Mouse (Mus musculus): Measurements from ENCODE around the gene Shisa8.

Gene Shisa8

GRCm38 (mm10) chr15:82163356-82164060 is 49.1 kb downstream of the Shisa8 start:
- Histone ChIP-seq H3K36me3 (ENCODE audit: control insufficient read depth, insufficient read depth, low read length, poor library complexity, severe bottlenecking) (no peaks in the 10 kb centered on the region; the same call in 1 of the 2 replicates), H3K27me3 (ENCODE audit: control insufficient read depth, insufficient read depth, low read length, poor library complexity, severe bottlenecking) (no peaks in the 10 kb centered on the region)
- peak; percentile 80 for DNase-seq (ENCODE audit: low read depth, low spot score)

DNA sequence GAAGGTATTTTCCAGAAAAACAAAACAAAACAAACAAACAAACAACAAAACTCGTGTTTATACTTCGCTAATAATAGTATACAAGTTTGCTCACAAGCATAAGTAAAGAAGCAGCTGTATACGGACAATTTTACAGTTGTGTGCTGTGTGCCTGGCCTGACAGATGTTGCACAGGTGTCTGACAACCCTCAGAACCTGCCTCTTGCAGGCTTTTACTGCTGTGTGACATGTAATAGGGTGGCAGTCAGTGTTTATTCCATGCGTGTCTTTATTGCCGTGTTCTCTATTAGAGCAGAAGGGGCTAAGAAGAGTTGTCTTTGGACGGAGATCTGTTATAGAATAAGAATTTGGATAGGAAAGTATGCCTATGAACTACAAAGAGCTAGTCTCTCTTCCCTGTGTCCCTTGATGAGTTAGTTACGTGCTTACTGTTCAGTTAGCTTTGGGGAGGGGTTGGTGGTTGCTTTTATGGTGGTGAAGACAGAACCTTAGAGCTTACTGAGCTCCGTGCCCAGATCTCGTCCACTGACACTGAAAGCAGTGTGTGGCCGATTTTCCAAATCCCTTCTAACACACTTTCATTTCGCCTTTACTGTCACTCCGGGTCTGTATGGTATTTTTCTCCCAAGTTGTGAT is 50.5 kb downstream of the Shisa8 start:
- DNase-seq (ENCODE audit: low read depth, low spot score) = no peak
- Histone ChIP-seq H3K27me3 (ENCODE audit: control insufficient read depth, insufficient read depth, low read length, poor library complexity, severe bottlenecking) (no peaks in the 10 kb centered on the region), H3K36me3 (ENCODE audit: control insufficient read depth, insufficient read depth, low read length, poor library complexity, severe bottlenecking) (no peaks in the 10 kb centered on the region; the same call in 1 of the 2 replicates)

DNA sequence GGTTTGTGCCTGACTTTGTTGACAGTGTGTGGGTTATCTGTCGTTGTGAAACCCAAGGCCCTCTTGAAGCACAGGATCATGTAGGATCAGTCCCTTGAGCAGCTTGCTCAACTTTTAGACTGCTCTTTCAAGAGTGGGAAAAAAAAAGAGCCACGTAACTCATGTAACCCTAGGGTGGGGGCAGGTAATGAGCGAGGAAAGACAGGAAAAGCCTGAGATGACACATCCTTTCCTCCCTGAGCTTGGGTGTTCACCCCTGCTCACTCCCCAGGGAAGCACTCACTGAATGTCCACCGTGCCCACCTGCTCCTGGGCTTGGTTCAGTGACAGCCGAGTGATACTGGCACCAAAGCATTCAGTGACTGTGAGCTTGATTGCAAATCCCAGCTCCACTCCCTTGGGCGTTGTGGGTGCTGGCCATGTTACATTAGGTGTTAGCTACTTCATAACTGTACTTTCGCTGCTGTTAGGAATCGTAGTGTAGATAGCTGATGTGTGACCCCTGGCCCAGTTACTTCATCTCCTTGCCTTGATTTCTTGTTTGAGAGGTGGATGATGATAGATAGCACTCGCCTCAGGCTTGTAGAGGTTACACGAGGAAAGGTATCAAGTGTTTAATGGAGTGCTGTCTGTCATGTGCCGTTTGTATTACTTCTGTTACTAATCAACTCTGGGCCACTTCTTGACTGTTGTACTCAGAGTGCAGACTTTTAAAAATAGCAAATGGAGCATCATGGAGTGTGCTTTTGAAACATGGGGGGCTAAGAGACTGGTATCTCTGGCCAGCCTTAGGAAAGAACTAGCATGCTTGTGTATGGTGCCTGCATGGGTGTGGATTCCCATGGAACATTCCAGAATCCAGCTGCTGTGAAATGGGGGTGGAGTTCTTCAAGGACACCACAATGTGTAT is 51.6 kb downstream of the Shisa8 start:
- Histone ChIP-seq H3K36me3 (ENCODE audit: control insufficient read depth, insufficient read depth, low read length, poor library complexity, severe bottlenecking) (no peaks in the 10 kb centered on the region; the same call in 1 of the 2 replicates), H3K27me3 (ENCODE audit: control insufficient read depth, insufficient read depth, low read length, poor library complexity, severe bottlenecking) (no peaks in the 10 kb centered on the region)
- DNase-seq (ENCODE audit: low read depth, low spot score) = peak; percentile 13

- Histone ChIP-seq H3K27me3 (ENCODE audit: control insufficient read depth, insufficient read depth, low read length, poor library complexity, severe bottlenecking) (no peaks in the 10 kb centered on the region), H3K36me3 (ENCODE audit: control insufficient read depth, insufficient read depth, low read length, poor library complexity, severe bottlenecking) (no peaks in the 10 kb centered on the region; the same call in 1 of the 2 replicates)
- DNase-seq (ENCODE audit: low read depth, low spot score) = no peak
Measured at GRCm38 (mm10) chr15:82159471-82159870, 53.1 kb downstream of the Shisa8 start.

- no peak for DNase-seq (ENCODE audit: low read depth, low spot score)
- H3K36me3 ChIP-seq (ENCODE audit: control insufficient read depth, insufficient read depth, low read length, poor library complexity, severe bottlenecking) = no peaks in the 10 kb centered on the region; the same call in 1 of the 2 replicates
- H3K27me3 ChIP-seq (ENCODE audit: control insufficient read depth, insufficient read depth, low read length, poor library complexity, severe bottlenecking) = no peaks in the 10 kb centered on the region
Measured at GRCm38 (mm10) chr15:82158243-82159035, 54.2 kb downstream of the Shisa8 start.

DNA sequence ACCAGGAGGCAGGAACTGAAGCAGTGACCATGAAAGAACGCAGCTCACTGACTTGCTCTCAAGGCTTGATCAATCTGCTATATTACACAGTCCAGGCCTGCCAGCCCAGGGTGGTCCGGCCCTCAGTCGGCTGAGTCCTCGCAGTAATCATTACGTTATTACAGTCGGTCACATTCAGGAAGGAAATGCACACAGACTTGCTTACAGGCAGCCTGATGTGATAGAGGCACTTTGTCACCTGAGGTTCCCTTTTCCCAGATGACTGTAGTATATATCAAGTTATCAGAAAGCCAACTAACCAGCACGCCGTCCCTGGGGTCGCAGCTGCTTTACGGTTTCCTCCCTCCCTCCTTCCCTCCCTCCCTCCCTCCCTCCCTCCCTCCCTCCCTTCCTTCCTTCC is 55.7 kb downstream of the Shisa8 start:
- H3K27me3 ChIP-seq (ENCODE audit: control insufficient read depth, insufficient read depth, low read length, poor library complexity, severe bottlenecking) = no peaks in the 10 kb centered on the region
- H3K36me3 ChIP-seq (ENCODE audit: control insufficient read depth, insufficient read depth, low read length, poor library complexity, severe bottlenecking) = no peaks in the 10 kb centered on the region; the same call in 1 of the 2 replicates
- peak; percentile 65 for DNase-seq (ENCODE audit: low read depth, low spot score)

GRCm38 (mm10) chr15:82156298-82156697 is 56.3 kb downstream of the Shisa8 start:
- no peak for DNase-seq (ENCODE audit: low read depth, low spot score)
- Histone ChIP-seq H3K36me3 (ENCODE audit: control insufficient read depth, insufficient read depth, low read length, poor library complexity, severe bottlenecking) (no peaks in the 10 kb centered on the region; the same call in 1 of the 2 replicates), H3K27me3 (ENCODE audit: control insufficient read depth, insufficient read depth, low read length, poor library complexity, severe bottlenecking) (no peaks in the 10 kb centered on the region)
